Mouse (Mus musculus): ENCODE data around the gene Clcn2.

DNA sequence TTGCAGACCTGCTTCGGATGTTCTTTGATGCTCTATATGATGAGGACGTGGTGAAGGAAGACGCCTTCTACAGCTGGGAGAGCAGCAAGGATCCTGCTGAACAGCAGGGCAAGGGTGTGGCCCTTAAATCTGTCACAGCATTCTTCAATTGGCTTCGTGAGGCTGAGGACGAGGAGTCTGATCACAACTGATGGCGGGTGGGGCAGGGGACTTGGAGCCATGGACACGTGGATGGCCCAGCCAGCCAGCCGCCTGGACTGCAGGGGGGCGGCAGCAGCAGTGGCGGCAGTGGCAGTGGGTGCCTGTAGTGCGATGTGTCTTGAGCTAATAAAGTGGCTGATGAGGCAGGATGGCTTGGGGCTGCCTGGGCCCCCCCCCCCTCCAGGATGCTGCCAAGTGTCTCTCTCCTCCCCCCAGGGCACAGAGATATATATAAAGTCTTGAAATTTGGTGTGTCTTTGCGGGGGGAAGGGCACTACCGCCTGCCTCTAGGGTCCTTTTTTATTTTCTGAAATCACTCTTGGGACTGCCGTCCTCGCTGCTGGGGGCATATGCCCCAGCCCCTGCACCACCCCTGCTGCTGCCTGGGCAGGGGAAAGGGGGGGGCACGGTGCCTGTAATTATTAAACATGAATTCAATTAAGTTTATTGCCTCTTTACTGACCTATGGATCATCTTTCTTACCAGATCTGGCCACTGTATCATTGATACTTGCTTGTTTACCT, 25.1 kb downstream of the Clcn2 start:
- TF ChIP-seq GATA1 (IDR thresholded peaks at IDR 0.05; ENCODE audit: borderline replicate concordance, low read length) (no peak), FLI1 (IDR thresholded peaks at IDR 0.05; ENCODE audit: low read length) (no peak)
